Mouse (Mus musculus) heart, postnatal 0 days (tissue): ENCODE data around the gene Gga1.

Source experiments
- CTCF ChIP-seq: IDR thresholded peaks from 2 replicates; pipeline ENCODE4 v1.5.1; 2016; ENCODE audit warnings: antibody characterized with exemption, control low read depth, low read depth
- EP300 ChIP-seq: IDR thresholded peaks from 2 replicates; pipeline ENCODE4 v1.6.1; 2016; ENCODE audit warnings: antibody characterized with exemption, low read depth

GRCm38 (mm10) chr15:78894726-78895125 lies 17.7 kb downstream of the Gga1 start:
- TF ChIP-seq CTCF (no peak), EP300 (no peak)
